Mouse (Mus musculus) c-Kit-negative CD71-positive TER-119-positive erythroid progenitor cells, embryonic 14.5 days (primary cell): ENCODE data around the gene 1700029H14Rik.

Experiments
- DNase-seq: peaks from one replicate; pipeline ENCODE4 v3.0.0-alpha.2; 2013; ENCODE audit warnings: low read depth, low spot score

The 1700029H14Rik gene

GRCm38 (mm10) chr8:13504894-13505674, 57.2 kb downstream of the 1700029H14Rik start:
- no peak for DNase-seq

- no peak for DNase-seq
Measured at GRCm38 (mm10) chr8:13503936-13504606, 58.2 kb downstream of the 1700029H14Rik start.

- no peak for DNase-seq
Measured at GRCm38 (mm10) chr8:13501221-13501620, 61.0 kb downstream of the 1700029H14Rik start.
